26 mouse cellular contexts compared by ENCODE assay signal in genomic region chr9:93186638-93187037, GRCm38 (mm10).
DNase-seq lines count a peak whose midpoint lies in the region; ATAC-seq and TF ChIP-seq lines count a peak whose summit lies in the region.
"Had no signal": no experiment of that assay in that cellular context is flagged by ENCODE, and none has a peak within 500 bp of the region (broad histone marks: within the 10 kb centered on the region; RNA-seq: fewer than 3 reads in every experiment).

No protein-coding gene starts in this region.

- no peaks in the 10 kb centered on the region for H3K9me3 ChIP-seq in embryonic facial prominence, embryonic 11.5 days (replicated peaks; ENCODE audit: control insufficient read depth, low read length)
- no peaks in the 10 kb centered on the region for H3K9me3 ChIP-seq in embryonic facial prominence, embryonic 10.5 days
- no peaks in the 10 kb centered on the region for H3K9me3 ChIP-seq in forebrain, embryonic 14.5 days (replicated peaks; ENCODE audit: control insufficient read depth, low read length)
- H3K9me3 ChIP-seq: embryonic facial prominence, embryonic 13.5 days; hindbrain, embryonic 15.5 days; intestine, embryonic 15.5 days; limb, embryonic 12.5 days; midbrain, embryonic 15.5 days; neural tube, embryonic 12.5 days had no signal

- ATAC-seq in embryonic facial prominence, embryonic 11.5 days (replicated peaks; ENCODE audit: insufficient number of reproducible peaks, low FRiP score, low TSS enrichment, low read depth), result no peak
- ATAC-seq in forebrain, embryonic 14.5 days, result peak; percentile 95
- ATAC-seq: activated CD4-positive, CD25-positive, alpha-beta regulatory T cell, adult 4 months; intestine, embryonic 15.5 days; midbrain, embryonic 15.5 days had no signal

- TF ChIP-seq CTCF in brain, embryonic 14.5 days (IDR thresholded peaks at IDR 0.05; ENCODE audit: borderline replicate concordance, extremely low read depth, insufficient read depth, insufficient read length), result no peak
- TF ChIP-seq CTCF in left cerebral cortex, adult 2 months (IDR thresholded peaks at IDR 0.05), result no peak

- intact Hi-C loops in left cerebral cortex, adult 2 months (cut with DNase I), result no loop called here

- no peak overlapping the region for H3K4me3 ChIP-seq in embryonic facial prominence, embryonic 11.5 days (ENCODE audit: low read depth, low read length)
- H3K4me3 ChIP-seq in embryonic facial prominence, embryonic 10.5 days, result no peak overlapping the region
- no peak overlapping the region for H3K4me3 ChIP-seq in forebrain, embryonic 14.5 days (ENCODE audit: low read depth, low read length)
- no peak overlapping the region for H3K4me3 ChIP-seq in left cerebral cortex, adult 2 months
- H3K4me3 ChIP-seq: embryonic facial prominence, embryonic 13.5 days; hindbrain, embryonic 15.5 days; intestine, embryonic 15.5 days; layer of hippocampus, adult 2 months; limb, embryonic 12.5 days; midbrain, embryonic 15.5 days; neural tube, embryonic 12.5 days had no signal

- no peaks in the 10 kb centered on the region for H3K27me3 ChIP-seq in embryonic facial prominence, embryonic 11.5 days (ENCODE audit: control insufficient read depth, insufficient read depth, low read length)
- no peaks in the 10 kb centered on the region for H3K27me3 ChIP-seq in embryonic facial prominence, embryonic 10.5 days (replicated peaks; ENCODE audit: low read depth, poor library complexity, severe bottlenecking)
- no peaks in the 10 kb centered on the region for H3K27me3 ChIP-seq in forebrain, embryonic 14.5 days (replicated peaks; ENCODE audit: control insufficient read depth, insufficient read depth, low read length)
- H3K27me3 ChIP-seq: embryonic facial prominence, embryonic 13.5 days; hindbrain, embryonic 15.5 days; intestine, embryonic 15.5 days; limb, embryonic 12.5 days; midbrain, embryonic 15.5 days; neural tube, embryonic 12.5 days had no signal

- no peak overlapping the region for H3K4me2 ChIP-seq in embryonic facial prominence, embryonic 11.5 days (ENCODE audit: low read depth, low read length)
- H3K4me2 ChIP-seq in forebrain, embryonic 14.5 days (ENCODE audit: low read length), result no peak overlapping the region
- H3K4me2 ChIP-seq: embryonic facial prominence, embryonic 13.5 days; heart, embryonic 11.5 days; hindbrain, embryonic 15.5 days; intestine, embryonic 15.5 days; limb, embryonic 12.5 days; liver, embryonic 11.5 days; midbrain, embryonic 15.5 days; neural tube, embryonic 12.5 days had no signal

- H3K4me1 ChIP-seq in embryonic facial prominence, embryonic 11.5 days (ENCODE audit: control insufficient read depth, insufficient read depth, low read length), result no peaks in the 10 kb centered on the region
- no peaks in the 10 kb centered on the region for H3K4me1 ChIP-seq in embryonic facial prominence, embryonic 10.5 days
- no peaks in the 10 kb centered on the region for H3K4me1 ChIP-seq in forebrain, embryonic 14.5 days (ENCODE audit: control insufficient read depth, insufficient read depth, low read length)
- H3K4me1 ChIP-seq: embryonic facial prominence, embryonic 13.5 days; hindbrain, embryonic 15.5 days; intestine, embryonic 15.5 days; limb, embryonic 12.5 days; midbrain, embryonic 15.5 days; neural tube, embryonic 12.5 days had no signal

- WGBS in embryonic facial prominence, embryonic 11.5 days, result 55% methylated on average over 1 of the region's 1 CpGs
- WGBS in embryonic facial prominence, embryonic 10.5 days, result 63% methylated on average over 1 of the region's 1 CpGs
- WGBS in forebrain, embryonic 14.5 days, result 9% methylated on average over 1 of the region's 1 CpGs

- H3K9ac ChIP-seq in embryonic facial prominence, embryonic 11.5 days (replicated peaks; ENCODE audit: low read length), result no peak overlapping the region
- H3K9ac ChIP-seq in forebrain, embryonic 14.5 days (ENCODE audit: low read length), result no peak overlapping the region
- H3K9ac ChIP-seq: embryonic facial prominence, embryonic 13.5 days; hindbrain, embryonic 15.5 days; intestine, embryonic 15.5 days; limb, embryonic 12.5 days; midbrain, embryonic 15.5 days; neural tube, embryonic 12.5 days had no signal

- no peak for TF ChIP-seq POLR2A in brain, embryonic 14.5 days (IDR thresholded peaks at IDR 0.05; ENCODE audit: borderline replicate concordance, extremely low read depth, insufficient read depth, insufficient read length, poor library complexity, severe bottlenecking)

- no peak overlapping the region for H3K27ac ChIP-seq in embryonic facial prominence, embryonic 11.5 days (replicated peaks; ENCODE audit: low read depth, low read length)
- H3K27ac ChIP-seq in embryonic facial prominence, embryonic 10.5 days (replicated peaks), result no peak overlapping the region
- H3K27ac ChIP-seq in forebrain, embryonic 14.5 days (ENCODE audit: low read depth, low read length), result no peak overlapping the region
- no peak overlapping the region for H3K27ac ChIP-seq in left cerebral cortex, adult 2 months
- H3K27ac ChIP-seq: embryonic facial prominence, embryonic 13.5 days; hindbrain, embryonic 15.5 days; intestine, embryonic 15.5 days; layer of hippocampus, adult 2 months; limb, embryonic 12.5 days; macrophage; midbrain, embryonic 15.5 days; neural tube, embryonic 12.5 days had no signal

- peak; percentile 19 for DNase-seq in embryonic facial prominence, embryonic 11.5 days (ENCODE audit: low spot score)
- no peak for DNase-seq in embryonic facial prominence, embryonic 10.5 days (ENCODE audit: low spot score)
- DNase-seq in brain, embryonic 14.5 days (ENCODE audit: low read depth), result peak; percentile 86
- peak; percentile 80 for DNase-seq in forebrain, embryonic 14.5 days (ENCODE audit: low spot score)
- peak; percentile 3 for DNase-seq in lung, postnatal 10 days
- DNase-seq in left cerebral cortex, adult 2 months (ENCODE audit: extremely low spot score in 1 of 2, low spot score in 2 of 2), result no peak
- DNase-seq in cerebellum, adult 11-12 months, result no peak
- DNase-seq: adrenal gland, adult 8-10 months; cerebellum, postnatal 10 days; gastrocnemius, postnatal 14 days; heart, adult 11 months; kidney, adult 9 months; kidney, postnatal 25 days; retina, postnatal 1 day; thymus, postnatal 25 days had no signal

- H3K36me3 ChIP-seq in embryonic facial prominence, embryonic 11.5 days (replicated peaks; ENCODE audit: control insufficient read depth, insufficient read depth, low read depth, low read length), result no peaks in the 10 kb centered on the region
- H3K36me3 ChIP-seq in embryonic facial prominence, embryonic 10.5 days (replicated peaks), result no peaks in the 10 kb centered on the region
- H3K36me3 ChIP-seq in forebrain, embryonic 14.5 days (ENCODE audit: control insufficient read depth, insufficient read depth, low read length), result no peaks in the 10 kb centered on the region
- H3K36me3 ChIP-seq: embryonic facial prominence, embryonic 13.5 days; hindbrain, embryonic 15.5 days; intestine, embryonic 15.5 days; limb, embryonic 12.5 days; midbrain, embryonic 15.5 days; neural tube, embryonic 12.5 days had no signal

Comparison
In these comparisons a context has a peak if more than half of its experiments do, and no peak if none do; other contexts are left out.
1. DNase-seq: peak in embryonic facial prominence, embryonic 11.5 days (single experiment), brain, embryonic 14.5 days (single experiment), forebrain, embryonic 14.5 days (single experiment) and lung, postnatal 10 days (single experiment); none in embryonic facial prominence, embryonic 10.5 days (single experiment), left cerebral cortex, adult 2 months (0 of 2) and cerebellum, adult 11-12 months (single experiment).